Mouse (Mus musculus) frontal cortex, postnatal 10 days (tissue): ENCODE measurements around the gene Ndufb7.
A peak's percentile ranks its signal among the peaks of the same experiment; 100 is the strongest.

Experiments used
- DNase-seq, 2 experiments: peaks; one replicate each; pipeline ENCODE4 v3.0.0; 2022; ENCODE audit warnings: low spot score in 2 of 2, mixed read lengths in 1 of 2

Ndufb7 gene

GRCm38 (mm10) chr8:83599814-83600213, 33.3 kb downstream of the Ndufb7 start:
- DNase-seq: no peak

DNA sequence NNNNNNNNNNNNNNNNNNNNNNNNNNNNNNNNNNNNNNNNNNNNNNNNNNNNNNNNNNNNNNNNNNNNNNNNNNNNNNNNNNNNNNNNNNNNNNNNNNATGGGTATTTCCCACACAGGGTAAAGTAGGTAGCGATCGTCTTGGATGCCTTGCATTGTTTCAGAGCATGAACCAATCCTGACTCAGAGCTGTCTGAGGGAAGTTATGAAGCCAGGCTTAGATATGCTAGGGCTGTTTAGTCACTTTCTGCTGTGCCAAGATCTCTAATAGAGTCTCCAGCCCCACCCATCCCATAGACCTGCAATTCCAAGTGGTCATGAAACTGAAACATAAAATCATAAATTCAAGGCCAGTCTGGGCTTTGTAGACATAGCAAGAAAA, 36.2 kb downstream of the Ndufb7 start:
- no peak for DNase-seq

DNA sequence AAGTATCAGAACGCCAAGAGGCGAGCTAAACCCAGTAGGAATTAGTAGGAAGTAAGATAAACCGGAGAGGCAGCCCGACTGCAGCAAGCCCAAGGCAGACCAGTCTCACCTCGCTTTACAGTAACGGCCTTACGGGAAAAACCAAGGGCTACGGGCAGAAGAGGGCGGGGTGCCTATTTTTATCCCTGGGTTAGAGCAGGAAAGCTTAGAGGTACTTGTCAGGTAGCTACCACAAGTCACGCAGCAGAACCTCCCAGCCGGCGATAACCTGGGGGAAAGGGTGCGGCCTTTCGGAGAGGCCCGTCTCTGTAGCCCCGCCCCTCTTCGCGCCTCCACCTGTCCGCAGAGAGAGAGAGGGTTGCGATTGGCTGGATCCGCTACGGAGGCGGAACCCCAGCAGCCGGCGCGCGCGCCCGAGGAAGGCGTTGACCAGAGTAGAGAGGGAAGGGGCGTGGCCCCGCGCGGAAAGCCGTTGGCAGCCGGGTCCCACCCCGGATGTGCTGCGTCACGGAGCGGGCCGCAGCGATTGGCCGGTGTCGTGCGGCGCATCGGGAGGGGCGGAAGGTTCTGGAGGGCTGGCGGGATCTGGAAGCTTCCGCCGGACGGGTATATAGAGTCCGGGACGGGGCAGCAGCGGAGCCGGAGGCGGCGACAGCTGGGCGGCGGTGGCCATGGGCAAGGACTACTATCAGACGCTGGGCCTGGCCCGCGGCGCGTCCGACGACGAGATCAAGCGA, 41.4 kb downstream of the Ndufb7 start, which contains the start of the genes Tecr and Dnajb1:
Gene Tecr, minus strand, starts transcription at position 311 of the 737 bp plus-strand sequence.
Gene Dnajb1, plus strand, starts transcription at position 533 of the 737 bp plus-strand sequence.
- DNase-seq: peak; percentile 99 to 100

- peak; percentile 73 to 81 for DNase-seq
Measured at GRCm38 (mm10) chr8:83608398-83608829, 41.9 kb downstream of the Ndufb7 start.

DNA sequence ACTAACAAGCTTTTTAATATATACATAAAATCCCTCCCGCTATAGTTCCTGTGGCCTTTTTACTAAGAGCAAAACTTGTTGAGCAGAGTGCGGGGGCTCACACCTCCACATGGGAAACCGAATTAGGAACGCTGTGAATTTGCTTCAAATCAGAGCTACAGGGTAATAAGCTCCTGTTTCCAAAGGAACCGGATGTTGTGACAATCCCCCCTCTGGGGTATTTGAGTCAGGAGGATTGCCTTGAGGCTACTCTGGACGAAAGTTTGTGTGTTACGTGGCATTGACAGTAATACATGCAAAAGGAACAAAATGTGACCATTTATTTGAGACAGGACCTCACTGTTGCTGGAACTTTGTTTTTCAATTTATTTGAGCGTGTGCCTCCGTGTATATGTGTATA, 42.6 kb downstream of the Ndufb7 start:
- no peak for DNase-seq

GRCm38 (mm10) chr8:83609547-83610180, 43.2 kb downstream of the Ndufb7 start:
- DNase-seq: no peak

- DNase-seq: no peak
Measured at GRCm38 (mm10) chr8:83611921-83612320, 45.5 kb downstream of the Ndufb7 start.

GRCm38 (mm10) chr8:83613695-83614094, 47.2 kb downstream of the Ndufb7 start:
- DNase-seq: no peak

DNA sequence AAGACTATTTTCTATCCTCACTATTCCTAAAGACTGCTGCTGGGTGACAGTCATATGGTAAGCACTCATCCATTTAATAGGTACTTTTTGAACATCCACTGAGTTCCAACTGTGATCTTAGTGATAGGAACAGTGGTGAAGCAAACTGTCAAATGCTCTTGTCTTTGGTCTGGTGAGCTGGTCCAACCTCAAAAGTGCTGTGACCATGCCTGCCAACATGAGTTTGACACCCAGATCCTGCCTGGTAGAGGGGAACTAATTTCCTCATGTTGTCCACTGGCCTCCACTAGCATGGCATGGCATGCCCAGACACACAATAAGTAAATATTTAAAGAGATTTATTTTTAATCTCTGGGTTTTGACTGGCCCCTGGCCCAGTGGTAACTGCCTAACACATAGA, 50.2 kb downstream of the Ndufb7 start:
- DNase-seq: no peak

DNA sequence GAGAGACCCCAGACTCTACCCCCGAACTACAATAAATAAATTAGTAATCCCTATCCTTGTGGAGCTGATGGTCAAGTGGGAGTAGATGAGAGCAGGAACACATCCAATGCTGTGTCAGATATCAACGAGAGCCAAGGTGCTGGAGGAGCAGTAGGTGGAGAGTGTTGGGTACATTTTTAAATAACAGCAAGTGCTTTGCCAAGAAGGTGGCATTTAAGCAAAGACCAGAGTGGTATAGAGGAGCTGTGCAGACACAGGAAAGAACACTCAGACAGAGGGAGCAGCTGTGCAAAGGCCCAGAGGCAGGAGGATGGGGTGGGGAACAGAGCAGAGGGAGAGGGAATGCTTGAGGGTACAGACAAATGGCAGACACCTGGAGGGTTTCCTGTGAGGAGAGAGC, 50.6 kb downstream of the Ndufb7 start:
- DNase-seq: no peak

DNA sequence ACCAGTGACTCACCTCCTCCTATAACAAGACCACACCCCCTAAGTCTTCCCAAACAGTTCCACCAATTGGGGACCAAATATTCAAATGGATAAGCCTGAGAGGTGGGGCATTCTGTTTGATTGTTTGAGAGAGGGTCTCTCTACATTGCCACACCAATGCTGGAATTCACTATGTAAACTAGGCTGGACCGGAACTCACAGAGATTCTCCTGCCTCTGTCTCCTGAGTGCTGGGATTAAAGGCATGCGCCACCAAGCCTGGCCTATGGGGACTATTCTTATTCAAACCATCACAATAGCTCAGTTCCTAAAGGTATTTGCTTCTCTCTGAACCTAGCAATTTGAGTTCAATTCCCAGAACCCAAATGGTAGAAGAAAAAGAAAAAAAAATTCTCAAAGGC, 52.1 kb downstream of the Ndufb7 start:
- no peak for DNase-seq

GRCm38 (mm10) chr8:83619568-83620285, 53.3 kb downstream of the Ndufb7 start:
- no peak for DNase-seq
